Mouse (Mus musculus): ENCODE measurements at regions not wholly inside any gene's neighbourhood (a gene's known extent, or its start where the extent isn't known, plus 50 kb on each side); places are given as distances from the start of the nearest gene placed in this dataset.

DNA sequence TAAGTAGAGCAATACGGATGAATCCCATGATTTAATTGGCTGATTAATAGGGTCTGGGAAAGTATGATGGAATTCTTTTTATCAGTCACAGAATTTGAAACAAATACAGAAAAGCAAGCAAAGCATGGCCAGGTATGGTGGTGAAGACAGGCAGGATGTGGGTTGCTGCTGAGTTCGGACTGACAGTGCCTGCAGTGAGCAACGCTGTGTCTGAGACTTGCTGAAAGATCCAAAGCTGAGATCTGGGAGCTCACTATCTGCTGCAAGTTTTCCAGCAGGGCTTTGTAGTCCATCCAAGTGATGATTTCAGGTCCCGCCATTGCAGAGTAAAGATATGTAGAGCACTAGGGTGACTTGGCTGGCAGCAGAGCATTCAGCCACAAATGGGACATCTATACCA is 189.3 kb upstream of the Ahr start:
- DNase-seq (ENCODE audit: low spot score): no peak

DNA sequence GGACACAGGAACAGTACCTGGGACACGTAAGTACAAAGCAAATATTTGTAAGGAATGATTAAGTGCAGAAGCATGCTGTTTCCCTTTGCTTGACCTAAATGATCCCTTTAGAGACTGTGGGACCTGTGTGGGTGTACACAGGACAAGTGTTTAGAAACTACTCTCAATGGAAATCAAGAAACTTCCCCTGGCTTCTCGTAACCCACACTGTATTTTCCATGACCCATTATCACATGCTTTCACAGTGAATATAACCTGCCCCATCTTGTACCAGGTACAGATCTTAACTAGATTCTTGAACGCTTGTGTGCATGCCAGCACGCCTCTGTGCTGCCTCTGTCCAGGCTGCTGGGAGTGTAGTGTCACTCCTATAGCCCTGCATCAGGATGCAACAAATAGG is 177.8 kb upstream of the Ahr start:
- DNase-seq (ENCODE audit: low spot score): peak; percentile 19

DNA sequence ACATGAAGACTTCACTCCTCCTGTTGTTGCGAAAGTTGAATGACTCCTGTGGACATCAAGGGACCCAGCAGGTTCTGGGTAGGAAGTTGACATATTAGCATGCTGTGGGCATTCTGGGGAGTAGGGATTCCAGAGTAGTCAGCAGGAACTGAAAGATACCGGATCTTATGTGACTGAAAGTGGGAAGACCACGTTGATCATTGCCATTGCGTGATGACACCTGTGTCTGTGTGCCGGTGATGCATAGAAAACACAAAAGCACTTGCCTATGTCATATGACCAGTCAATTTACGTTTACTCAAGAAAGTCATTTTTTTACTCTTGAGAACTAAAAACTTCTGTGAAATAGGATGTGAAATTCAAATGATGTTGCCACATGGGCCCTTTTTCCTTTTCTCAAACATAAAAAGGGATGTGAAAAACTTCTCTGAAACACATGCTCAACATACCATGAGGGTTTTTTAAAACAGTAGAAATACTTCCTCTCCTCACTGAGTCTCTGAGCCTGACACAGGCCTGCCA is 176.8 kb upstream of the Ahr start:
- DNase-seq (ENCODE audit: low spot score): no peak

DNA sequence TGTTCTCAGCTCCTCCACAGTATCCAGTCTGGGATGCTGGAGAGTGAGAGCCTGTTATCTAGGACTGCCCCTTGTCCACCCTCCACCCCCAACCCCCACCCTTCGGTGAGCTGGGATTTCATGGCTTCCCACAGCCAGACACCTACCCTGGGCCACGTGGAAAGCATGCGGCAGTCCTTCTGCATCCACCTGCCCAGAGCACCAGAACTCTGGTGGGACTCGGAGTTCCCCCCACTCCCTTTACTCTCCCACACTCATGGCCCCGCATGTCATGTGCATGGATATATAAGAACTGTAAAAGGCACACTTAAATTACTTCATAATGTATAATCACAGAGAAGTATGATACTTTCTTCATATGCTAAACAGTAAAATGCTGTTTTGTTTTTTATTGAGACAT is 175.5 kb upstream of the Ahr start:
- no peak for DNase-seq (ENCODE audit: low spot score)

DNA sequence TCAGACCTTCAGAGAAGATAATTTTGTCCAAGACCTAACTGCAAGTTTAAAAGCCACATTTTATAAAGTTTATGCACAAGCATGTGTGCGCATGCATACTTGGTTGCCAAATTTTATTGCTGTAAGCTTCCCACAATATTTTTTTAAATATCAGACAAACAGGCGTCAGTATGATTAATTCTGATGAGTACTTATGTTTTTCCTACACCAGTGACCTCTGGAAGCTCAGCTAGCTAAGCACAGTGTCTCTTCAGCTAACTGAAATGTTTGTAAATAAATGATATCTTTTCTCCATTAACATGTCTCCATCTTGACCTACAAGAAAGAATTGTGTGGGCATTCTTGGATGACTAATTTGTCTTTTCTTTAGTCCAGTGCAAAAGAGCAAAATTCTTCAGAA is 168.6 kb upstream of the Ahr start:
- DNase-seq (ENCODE audit: low spot score): no peak

DNA sequence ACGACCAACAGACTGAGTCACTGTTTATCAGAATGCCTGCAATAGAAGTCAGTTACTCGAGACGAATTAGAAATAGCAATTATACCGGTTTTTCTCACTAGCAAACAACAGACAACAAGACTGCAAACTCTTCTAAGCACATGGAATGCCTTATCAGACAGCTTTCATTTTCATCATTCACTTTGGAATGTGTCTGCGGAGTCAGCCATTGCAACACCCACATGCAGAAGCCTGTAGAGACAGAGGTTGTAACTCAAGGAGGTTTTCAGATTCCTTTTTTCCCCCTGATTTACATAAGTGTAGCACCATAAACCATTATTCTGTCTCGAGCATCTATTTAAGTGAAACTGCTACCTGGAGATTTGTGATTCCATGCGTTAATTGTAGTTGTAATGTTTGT is 167.8 kb upstream of the Ahr start:
- no peak for DNase-seq (ENCODE audit: low spot score)

DNA sequence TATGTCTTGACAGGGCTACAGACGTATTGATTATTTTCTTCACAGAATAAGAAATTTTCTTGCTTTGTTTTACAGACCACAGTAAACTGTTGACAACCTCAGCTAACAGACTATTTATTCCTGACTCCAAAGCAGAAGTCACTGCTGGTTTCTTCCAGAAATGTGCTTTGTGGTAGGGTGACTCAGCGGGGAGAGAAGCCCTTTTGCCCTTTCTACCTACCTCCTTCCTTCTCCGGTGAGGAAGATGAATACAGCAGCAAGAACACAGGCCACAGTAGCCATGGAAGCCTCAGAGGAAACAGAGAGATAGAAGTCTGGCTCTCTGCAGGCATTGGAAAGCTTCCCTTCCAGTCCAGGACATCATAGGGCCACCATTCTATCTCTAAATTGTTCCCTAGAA is 159.4 kb upstream of the Ahr start:
- DNase-seq (ENCODE audit: low spot score): no peak

DNA sequence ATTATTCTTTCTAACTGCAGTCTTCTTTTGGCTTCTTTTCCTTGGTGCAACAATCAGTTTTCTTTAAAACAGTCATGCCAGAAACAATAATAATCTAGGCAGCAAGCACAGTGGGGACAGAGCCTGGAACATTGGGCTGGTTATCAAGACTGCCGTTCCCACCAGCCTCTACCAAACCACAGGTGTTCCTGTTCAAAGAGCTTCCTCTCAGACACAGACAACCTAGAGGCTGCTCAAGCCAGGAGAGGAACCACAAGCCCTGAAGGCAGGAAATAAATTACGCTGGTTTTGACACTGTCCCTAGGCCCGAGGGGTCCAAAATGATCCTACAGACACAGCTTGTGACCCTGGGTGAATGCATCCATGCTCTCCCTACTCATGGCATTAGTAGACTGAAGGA is 156.1 kb upstream of the Ahr start:
- DNase-seq (ENCODE audit: low spot score): no peak

DNA sequence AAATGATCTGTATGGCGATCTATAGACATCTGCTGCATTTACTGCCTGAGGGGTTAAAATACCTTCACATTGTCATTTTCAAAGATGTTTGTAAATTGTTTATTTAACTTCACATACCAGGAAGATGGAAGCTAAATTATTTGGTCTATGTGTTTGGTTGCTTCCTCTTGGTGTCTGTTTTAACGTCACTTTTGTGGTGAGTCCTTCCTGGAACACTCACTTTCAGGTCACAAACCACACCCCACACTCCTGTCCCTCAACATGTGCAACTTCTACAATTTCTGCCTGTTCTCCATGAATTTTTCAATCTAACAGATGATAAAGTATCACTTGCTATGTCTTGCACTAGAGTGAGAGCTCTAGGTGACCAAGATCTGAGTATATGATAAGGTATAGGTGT is 151.4 kb upstream of the Ahr start:
- DNase-seq (ENCODE audit: low spot score): no peak

DNA sequence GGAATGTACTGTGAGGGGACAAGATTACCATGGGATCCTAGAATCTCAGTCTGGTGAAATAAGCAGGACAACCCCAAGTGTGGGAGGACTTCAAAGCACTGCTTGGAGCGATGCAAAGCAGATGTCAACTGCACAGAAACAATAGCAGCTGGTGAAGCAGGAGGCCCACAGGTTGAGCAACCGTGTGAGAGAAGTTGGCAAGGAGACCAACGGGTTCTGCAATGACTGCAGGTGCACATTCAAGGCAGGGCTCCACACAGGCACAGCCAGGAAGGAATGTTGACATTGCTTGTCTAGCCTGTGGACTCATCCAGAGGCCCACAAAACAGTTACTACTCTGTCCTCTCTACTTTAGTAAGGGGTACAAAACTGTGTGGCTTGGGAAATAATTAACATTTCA is 150.4 kb upstream of the Ahr start:
- peak; percentile 24 for DNase-seq (ENCODE audit: low spot score)

DNA sequence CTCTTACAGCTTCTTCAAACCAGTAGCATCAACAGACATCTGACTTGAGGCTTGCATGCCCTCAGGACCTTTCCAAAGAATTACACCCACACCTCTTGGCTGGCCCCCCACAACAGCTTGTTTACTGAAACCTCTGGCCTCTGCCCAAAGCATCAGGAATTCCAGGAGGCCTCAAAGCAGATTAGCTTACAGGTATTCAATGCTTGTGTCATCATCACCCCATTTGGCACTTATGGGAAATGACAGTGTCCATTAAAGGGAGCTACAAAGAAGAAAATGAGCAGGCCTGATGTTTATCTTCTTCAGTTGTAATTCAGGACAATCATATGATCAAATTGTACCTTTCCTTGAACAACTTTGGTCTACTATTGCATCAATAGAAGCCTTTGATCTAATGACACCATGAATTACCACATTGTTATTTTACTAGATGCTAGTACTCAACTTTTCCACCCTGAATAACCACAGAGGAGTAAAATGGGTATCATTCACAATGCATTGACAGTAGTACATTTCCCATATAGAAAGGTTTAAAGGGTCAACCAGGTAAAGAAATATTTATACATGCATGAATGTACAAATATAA is 147.1 kb upstream of the Ahr start:
- no peak for DNase-seq (ENCODE audit: low spot score)

DNA sequence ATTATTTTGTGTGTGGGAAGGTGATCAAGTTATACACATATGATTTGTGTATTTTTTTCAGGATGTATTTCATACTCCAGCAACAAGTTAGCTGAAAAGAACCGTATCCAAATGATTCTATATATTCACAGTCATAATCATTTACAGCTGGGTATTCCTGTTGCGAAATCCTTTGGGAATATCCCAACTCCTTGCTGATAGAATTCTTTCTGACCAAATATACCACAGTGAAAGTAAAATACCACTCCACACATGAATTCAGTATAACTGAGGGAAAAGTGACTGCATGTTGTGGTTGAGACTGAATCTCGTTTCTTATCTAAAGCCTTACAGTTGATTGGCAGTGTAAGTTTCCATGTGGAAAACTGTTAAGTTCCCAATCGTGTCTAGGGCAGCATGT is 145.1 kb upstream of the Ahr start:
- DNase-seq (ENCODE audit: low spot score): no peak

DNA sequence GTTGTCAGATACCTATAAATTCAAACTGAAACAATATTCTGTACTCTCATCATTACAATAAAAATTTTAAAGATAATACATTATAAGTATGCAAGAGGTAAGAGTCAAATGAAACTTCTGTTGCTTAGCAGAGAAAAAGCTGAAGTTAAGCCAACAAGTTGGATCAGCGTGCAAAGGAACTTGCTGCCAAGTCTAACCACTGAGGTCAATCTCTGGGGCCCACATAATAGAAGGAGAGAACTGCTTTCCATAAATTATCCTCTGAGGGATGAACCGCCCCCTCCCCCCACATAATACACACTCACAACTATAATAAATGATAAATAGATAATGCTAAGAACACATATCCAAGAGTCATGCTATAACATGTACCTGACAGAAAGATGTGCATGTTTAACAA is 144.2 kb upstream of the Ahr start:
- no peak for DNase-seq (ENCODE audit: low spot score)

DNA sequence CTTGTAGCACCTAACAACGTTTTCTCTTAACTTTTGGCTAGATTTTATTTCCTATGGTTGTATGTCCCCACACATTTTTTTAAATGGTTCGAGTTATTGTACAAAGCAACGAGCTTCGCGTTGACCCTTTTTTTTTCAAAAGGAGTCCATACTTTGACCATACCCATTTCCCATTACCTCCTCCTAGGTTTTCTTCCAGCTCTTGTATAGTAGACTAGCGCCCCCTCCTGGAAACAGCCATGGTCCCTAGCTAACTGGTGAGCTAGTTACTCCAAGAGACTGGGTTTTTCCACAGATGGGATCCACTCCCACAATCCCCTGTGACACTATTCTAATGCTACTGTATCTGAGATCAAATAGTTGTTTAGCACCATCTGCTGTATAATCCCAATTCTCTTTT is 139.6 kb upstream of the Ahr start:
- peak; percentile 70 for DNase-seq (ENCODE audit: low spot score)

DNA sequence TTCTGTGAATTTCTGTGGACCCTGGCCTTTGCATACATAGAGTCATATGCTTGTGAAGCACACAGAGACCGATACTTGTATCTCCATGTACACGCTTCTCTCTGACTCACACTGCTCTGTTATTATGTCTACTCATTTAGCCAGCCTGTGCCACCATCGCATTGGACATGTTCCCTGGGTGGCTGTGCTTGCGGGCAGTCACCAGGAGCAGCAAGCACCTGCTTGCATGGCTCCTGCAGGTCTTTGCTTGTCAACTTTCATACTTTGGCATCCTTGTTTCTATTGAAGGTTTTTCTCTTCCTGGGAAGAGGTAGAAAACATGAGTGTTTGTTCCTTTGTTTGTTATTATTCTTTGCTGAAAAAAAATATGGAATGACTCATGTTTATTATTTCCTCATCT is 136.1 kb upstream of the Ahr start:
- peak; percentile 54 for DNase-seq (ENCODE audit: low spot score)

DNA sequence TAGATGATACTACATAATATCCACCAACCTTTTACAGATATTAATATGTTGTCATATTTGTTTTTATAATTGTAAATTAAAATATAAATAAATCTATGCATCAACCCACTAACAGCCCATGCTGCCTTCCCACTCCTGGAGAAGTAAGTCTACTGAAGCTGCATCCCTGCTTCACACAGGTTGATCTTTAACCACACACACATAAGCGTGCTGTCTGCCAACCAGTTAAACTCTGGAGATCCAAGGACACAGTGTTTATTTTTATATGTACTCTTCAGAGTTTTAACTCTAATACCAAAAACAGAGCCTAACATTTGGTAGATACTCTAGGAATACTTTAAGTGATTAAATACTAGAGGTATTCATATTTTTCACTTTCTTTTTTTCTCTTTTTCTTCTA is 133.9 kb upstream of the Ahr start:
- no peak for DNase-seq (ENCODE audit: low spot score)

DNA sequence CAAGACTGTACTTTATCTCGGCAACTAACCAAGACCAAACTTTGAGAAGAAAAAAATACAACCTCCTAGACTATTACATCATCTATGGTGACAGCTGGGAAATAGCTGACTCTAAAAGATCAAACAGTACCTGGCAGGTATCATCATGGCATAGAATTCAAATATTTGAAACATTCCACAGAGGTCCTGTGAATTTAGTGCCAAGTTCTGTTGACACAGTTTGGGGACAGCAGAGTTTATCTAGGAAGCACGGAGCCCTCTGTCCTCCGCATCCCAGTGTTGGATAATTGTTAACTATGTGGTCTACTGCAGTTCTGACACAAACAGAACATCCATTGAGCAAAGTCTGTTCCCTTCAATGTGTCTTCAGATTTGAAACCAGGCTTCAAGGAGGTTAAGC is 132.9 kb upstream of the Ahr start:
- DNase-seq (ENCODE audit: low spot score): no peak

DNA sequence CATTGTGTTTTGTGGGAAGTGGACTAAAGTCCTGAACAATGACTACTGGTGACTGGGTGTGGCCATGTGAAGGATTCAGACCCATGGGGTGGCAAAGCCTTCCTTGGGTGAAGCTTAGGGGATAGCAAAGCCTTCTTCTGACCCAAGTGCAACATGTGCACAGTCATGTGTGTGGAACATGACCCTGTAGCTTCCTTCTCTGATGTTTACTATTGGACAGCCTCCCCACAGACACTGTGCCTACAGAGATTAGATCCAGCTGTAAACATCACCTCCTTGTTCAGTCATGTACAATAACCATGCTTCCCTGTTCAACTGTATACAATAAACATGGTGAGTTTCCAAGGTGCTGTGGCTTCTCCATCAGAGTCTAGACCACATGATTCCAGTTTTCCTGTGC is 132.4 kb upstream of the Ahr start:
- no peak for DNase-seq (ENCODE audit: low spot score)

DNA sequence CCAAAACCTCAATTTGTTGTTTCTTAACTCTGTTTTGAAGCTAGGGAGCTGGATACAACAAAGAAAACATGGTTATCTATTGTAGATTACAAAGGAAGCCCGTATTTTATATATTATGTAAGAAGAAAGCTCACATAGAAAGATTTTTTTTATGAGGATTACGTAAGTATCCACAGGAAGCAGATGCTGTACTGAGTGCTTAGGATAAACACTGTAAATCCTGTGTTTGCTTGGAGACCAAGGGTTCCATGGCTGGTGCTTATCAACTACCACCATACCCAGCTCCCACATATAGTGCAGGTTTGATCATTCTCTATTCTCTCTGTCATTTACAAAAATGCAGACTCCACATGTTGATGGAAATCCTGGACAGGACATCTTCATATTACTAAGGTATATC is 131.2 kb upstream of the Ahr start:
- no peak for DNase-seq (ENCODE audit: low spot score)

DNA sequence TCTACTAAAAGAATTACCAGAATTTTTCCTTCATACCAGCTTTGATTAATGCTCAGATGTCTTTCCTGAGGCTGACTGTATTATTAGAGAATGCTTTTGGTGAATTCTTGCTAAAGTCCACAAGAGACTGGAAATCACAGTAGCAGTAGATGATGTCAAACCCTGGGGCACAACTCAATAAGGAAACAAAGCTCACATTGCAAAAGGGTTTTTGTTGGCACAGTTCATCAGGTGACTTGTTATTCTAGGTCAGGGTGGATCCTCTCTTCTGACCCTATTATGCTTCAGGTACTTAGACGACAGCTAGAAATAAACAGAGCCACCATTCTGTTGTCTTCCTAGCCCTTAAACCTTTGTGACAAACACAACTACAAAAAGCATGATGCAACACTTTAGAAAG is 128.2 kb upstream of the Ahr start:
- no peak for DNase-seq (ENCODE audit: low spot score)

DNA sequence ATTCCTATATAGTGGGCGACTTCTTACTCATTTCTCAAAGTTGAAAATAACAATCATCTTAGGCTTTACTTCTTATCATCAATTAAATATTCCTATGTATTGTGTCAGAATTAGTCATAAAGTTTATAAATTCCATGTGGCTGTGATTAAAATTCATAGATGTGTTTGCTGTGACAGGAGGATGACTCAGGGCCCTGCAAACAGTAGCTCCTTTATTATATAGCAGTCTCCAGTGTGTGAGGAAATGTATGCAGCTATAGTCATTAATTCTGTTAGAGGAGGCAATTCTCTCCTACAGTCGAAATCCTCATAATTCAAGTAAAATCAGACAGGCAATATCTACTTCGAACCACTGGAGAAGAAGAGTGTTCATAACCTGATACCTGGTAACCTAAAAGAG is 121.7 kb upstream of the Ahr start:
- no peak for DNase-seq (ENCODE audit: low spot score)

DNA sequence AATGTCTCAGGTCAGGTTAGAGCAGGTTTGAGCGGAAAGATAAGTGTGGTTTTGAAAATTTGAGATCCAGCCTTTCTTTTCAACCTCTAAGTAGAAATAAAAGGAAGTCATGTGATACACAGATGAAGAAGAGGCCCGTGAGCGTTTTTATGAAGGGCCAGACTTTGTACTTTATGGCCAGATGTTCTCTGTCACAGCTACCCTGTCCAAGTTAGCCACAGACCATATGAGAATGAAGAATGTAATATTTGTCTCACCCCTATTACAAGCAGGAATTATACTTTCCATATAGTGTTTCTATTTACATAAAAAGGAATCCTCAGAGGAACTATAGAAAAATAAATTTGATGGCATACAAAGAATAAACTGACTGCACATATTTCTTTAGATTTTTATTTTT is 114.9 kb upstream of the Ahr start:
- no peak for DNase-seq (ENCODE audit: low spot score)

DNA sequence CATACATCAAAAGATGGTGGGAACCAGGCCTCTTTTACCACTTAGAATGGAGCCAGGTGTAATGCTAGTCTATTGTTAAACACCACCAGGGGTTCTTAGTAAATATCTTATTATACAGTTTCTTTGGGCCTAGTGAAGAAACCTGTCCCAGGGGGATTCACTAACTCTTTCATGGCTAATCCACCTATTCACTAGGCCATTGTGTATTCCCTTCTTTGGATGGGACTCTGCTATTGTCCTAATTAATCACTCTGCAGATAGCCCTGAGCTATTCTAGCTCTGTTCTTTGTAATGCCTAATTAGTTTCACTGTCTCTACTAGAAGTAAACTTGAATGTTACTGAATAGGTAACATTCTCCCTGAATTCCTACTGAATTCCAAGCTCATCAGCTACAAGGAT is 107.6 kb upstream of the Ahr start:
- no peak for DNase-seq (ENCODE audit: low spot score)

DNA sequence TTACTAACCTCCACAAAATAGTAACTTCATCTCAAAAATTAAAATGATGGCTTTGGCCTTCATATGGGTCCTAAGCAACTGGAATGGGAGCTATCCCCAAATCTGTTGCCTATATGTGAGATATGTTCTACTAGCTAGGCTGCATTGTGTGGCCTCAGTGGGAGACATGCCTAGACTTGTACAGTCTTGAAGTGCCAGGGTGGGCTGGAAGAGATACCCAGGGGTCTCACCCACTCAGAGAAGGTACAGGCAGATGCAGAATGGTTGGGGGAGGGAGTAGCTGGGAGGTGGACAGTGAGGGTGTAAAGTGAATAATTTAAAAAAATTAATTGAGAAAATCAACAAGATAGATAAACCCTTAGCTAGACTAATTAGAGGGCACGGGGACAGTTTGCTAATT is 106.9 kb upstream of the Ahr start:
- no peak for DNase-seq (ENCODE audit: low spot score)

DNA sequence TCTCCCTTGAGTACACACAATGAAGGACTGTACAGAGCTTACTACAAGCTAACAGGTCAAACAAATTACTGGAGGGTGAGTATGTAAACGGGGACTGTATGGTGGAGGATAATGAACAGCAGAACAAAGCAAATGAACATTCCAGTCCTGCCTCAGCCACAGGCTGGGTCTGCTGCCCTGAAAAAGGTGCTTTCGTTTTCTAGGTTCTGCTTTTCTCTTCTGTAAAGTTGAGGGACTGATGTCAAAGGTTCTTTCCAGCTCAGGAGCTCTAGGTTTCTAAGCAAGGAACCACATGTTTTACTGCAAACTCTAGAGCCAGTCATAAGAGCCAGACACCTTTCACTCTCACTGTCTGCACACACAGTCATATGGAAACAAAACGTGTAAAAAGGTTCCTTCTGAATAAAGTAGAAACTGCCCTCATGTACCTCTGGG is 106.1 kb upstream of the Ahr start:
- no peak for DNase-seq (ENCODE audit: low spot score)

Measured in urinary bladder, postnatal 14 days (tissue).